Mouse (Mus musculus): ENCODE measurements around the gene Rrh.
"Not testable (repeated sequence)": the region's sequence is repeated elsewhere in the genome, so short reads cannot be mapped to it uniquely, and the experiment has no call there.

Gene Rrh

GRCm38 (mm10) chr3:129782746-129783145, 39.6 kb downstream of the Rrh start:
- no peak for DNase-seq (ENCODE audit: low spot score in 2 of 2)

- no peak for DNase-seq (ENCODE audit: low spot score in 2 of 2)
These were observed 41.0 kb downstream of the Rrh start for GRCm38 (mm10) chr3:129781435-129781834.

GRCm38 (mm10) chr3:129771210-129771609, 51.2 kb downstream of the Rrh start:
- no peak for DNase-seq (ENCODE audit: low spot score in 2 of 2)

- DNase-seq (ENCODE audit: low spot score in 2 of 2) = no peak
These were observed 55.2 kb downstream of the Rrh start for GRCm38 (mm10) chr3:129766971-129767794.

- DNase-seq (ENCODE audit: low spot score in 2 of 2) = no peak
These were observed 56.3 kb downstream of the Rrh start for GRCm38 (mm10) chr3:129766106-129766505.

- not testable (repeated sequence) for DNase-seq (ENCODE audit: low spot score in 2 of 2)
These were observed 64.8 kb downstream of the Rrh start for GRCm38 (mm10) chr3:129757599-129757998.

GRCm38 (mm10) chr3:129754650-129755604, 67.5 kb downstream of the Rrh start, which contains the start of gene Egf:
Gene Egf, minus strand, starts transcription at chr3:129755316.
- DNase-seq (ENCODE audit: low spot score in 2 of 2) = peak; percentile 5 to 7

Data from right cerebral cortex, adult 2 months (tissue).